Mouse (Mus musculus) liver, postnatal 0 days (tissue): Measurements from ENCODE around the gene Odf4.

Source experiments
- CTCF ChIP-seq: sonication (generic); IDR thresholded peaks from 2 replicates; pipeline ENCODE4 v1.5.1; 2016; ENCODE audit warnings: antibody characterized with exemption, low read depth
- EP300 ChIP-seq: IDR thresholded peaks from 2 replicates; pipeline ENCODE4 v1.6.1; 2016; ENCODE audit warnings: antibody characterized with exemption, low read depth, mild to moderate bottlenecking

GRCm38 (mm10) chr11:68966554-68966953, 39.7 kb upstream of the Odf4 start:
- TF ChIP-seq CTCF, result no peak
- TF ChIP-seq EP300, result no peak
